Mouse (Mus musculus): ENCODE results near the gene Ssc5d. TPM values are rescaled to one million over a fixed set of nuclear protein-coding genes. Genes with fewer than 3 reads are reported as not detected.

Gene Ssc5d
- polyA plus RNA-seq, 1 experiment from 2014 or later, result 1.9 TPM

Other genes with a start within 250 kb of the Ssc5d start
- 104 and 112 TPM in 2 replicates for gene Hspbp1, start 240.7 kb upstream of the Ssc5d start, polyA plus RNA-seq (2014; fragmentation: Nextera tagmentation; extraction: Ambion mirVana)
- gene Brsk1, start 235.2 kb upstream of the Ssc5d start, polyA plus RNA-seq (2014; fragmentation: Nextera tagmentation; extraction: Ambion mirVana), result 1.7 and 2.5 TPM in 2 replicates
- gene Tmem150b, start 200.5 kb upstream of the Ssc5d start, polyA plus RNA-seq (2014; fragmentation: Nextera tagmentation; extraction: Ambion mirVana), result 0.16 and 0.19 TPM in 2 replicates
- 76.2 and 80.5 TPM in 2 replicates for gene Kmt5c, start 185.7 kb upstream of the Ssc5d start, polyA plus RNA-seq (2014; fragmentation: Nextera tagmentation; extraction: Ambion mirVana)
- gene Cox6b2, start 172.7 kb upstream of the Ssc5d start, polyA plus RNA-seq (2014; fragmentation: Nextera tagmentation; extraction: Ambion mirVana), result 36.9 and 38.4 TPM in 2 replicates
- gene Fam71e2, start 154.5 kb upstream of the Ssc5d start, polyA plus RNA-seq (2014; fragmentation: Nextera tagmentation; extraction: Ambion mirVana), result not detected in 2 replicates
- not detected in 2 replicates for gene Il11, start 142.9 kb upstream of the Ssc5d start, polyA plus RNA-seq (2014; fragmentation: Nextera tagmentation; extraction: Ambion mirVana)
- gene Tmem190, start 142.8 kb upstream of the Ssc5d start, polyA plus RNA-seq (2014; fragmentation: Nextera tagmentation; extraction: Ambion mirVana), result 0.41 TPM in 1 of 2 replicates, not detected in the other
- gene Tmem238, start 136.1 kb upstream of the Ssc5d start, polyA plus RNA-seq (2014; fragmentation: Nextera tagmentation; extraction: Ambion mirVana), result 2.1 and 2.6 TPM in 2 replicates
- 266 and 269 TPM in 2 replicates for gene Rpl28, start 132.9 kb upstream of the Ssc5d start, polyA plus RNA-seq (2014; fragmentation: Nextera tagmentation; extraction: Ambion mirVana)
- gene Ube2s, start 113.2 kb upstream of the Ssc5d start, polyA plus RNA-seq (2014; fragmentation: Nextera tagmentation; extraction: Ambion mirVana), result 527 and 540 TPM in 2 replicates
- gene Shisa7, start 81.1 kb upstream of the Ssc5d start, polyA plus RNA-seq (2014; fragmentation: Nextera tagmentation; extraction: Ambion mirVana), result 0.20 and 0.44 TPM in 2 replicates
- 2.8 and 3.5 TPM in 2 replicates for gene Isoc2b, start 55.5 kb upstream of the Ssc5d start, polyA plus RNA-seq (2014; fragmentation: Nextera tagmentation; extraction: Ambion mirVana)
- 0.63 and 0.84 TPM in 2 replicates for gene Isoc2a, start 48.6 kb upstream of the Ssc5d start, polyA plus RNA-seq (2014; fragmentation: Nextera tagmentation; extraction: Ambion mirVana)
- gene Gm36210, start 19.3 kb upstream of the Ssc5d start, polyA plus RNA-seq (2014; fragmentation: Nextera tagmentation; extraction: Ambion mirVana), result not detected in 2 replicates
- 3.8 and 4.2 TPM in 2 replicates for gene Zfp628, start 10.6 kb upstream of the Ssc5d start, polyA plus RNA-seq (2014; fragmentation: Nextera tagmentation; extraction: Ambion mirVana)
- 1.9 and 2.9 TPM in 2 replicates for gene Nat14, start 3.8 kb upstream of the Ssc5d start, polyA plus RNA-seq (2014; fragmentation: Nextera tagmentation; extraction: Ambion mirVana)
- gene Sbk2, start 38.6 kb downstream of the Ssc5d start, polyA plus RNA-seq (2014; fragmentation: Nextera tagmentation; extraction: Ambion mirVana), result 0.08 and 0.18 TPM in 2 replicates
- gene Sbk3, start 45.4 kb downstream of the Ssc5d start, polyA plus RNA-seq (2014; fragmentation: Nextera tagmentation; extraction: Ambion mirVana), result 0.04 TPM in 1 of 2 replicates, not detected in the other
- gene Zfp579, start 70.4 kb downstream of the Ssc5d start, polyA plus RNA-seq (2014; fragmentation: Nextera tagmentation; extraction: Ambion mirVana), result 33.3 and 39.2 TPM in 2 replicates
- 9.3 and 9.6 TPM in 2 replicates for gene Zfp524, start 88.6 kb downstream of the Ssc5d start, polyA plus RNA-seq (2014; fragmentation: Nextera tagmentation; extraction: Ambion mirVana)
- 51.1 and 52.6 TPM in 2 replicates for gene Fiz1, start 88.9 kb downstream of the Ssc5d start, polyA plus RNA-seq (2014; fragmentation: Nextera tagmentation; extraction: Ambion mirVana)
- 0.45 and 1.4 TPM in 2 replicates for gene Gm44973, start 89.7 kb downstream of the Ssc5d start, polyA plus RNA-seq (2014; fragmentation: Nextera tagmentation; extraction: Ambion mirVana)
- 7.5 and 8.2 TPM in 2 replicates for gene Zfp865, start 94.6 kb downstream of the Ssc5d start, polyA plus RNA-seq (2014; fragmentation: Nextera tagmentation; extraction: Ambion mirVana)
- 12.5 and 14.4 TPM in 2 replicates for gene Ccdc106, start 94.8 kb downstream of the Ssc5d start, polyA plus RNA-seq (2014; fragmentation: Nextera tagmentation; extraction: Ambion mirVana)
- not detected in 2 replicates for gene 4632433K11Rik, start 108.3 kb downstream of the Ssc5d start, polyA plus RNA-seq (2014; fragmentation: Nextera tagmentation; extraction: Ambion mirVana)
- gene Zfp784, start 112.7 kb downstream of the Ssc5d start, polyA plus RNA-seq (2014; fragmentation: Nextera tagmentation; extraction: Ambion mirVana), result 2.7 and 4.1 TPM in 2 replicates
- 31.8 and 32.9 TPM in 2 replicates for gene Zfp580, start 125.8 kb downstream of the Ssc5d start, polyA plus RNA-seq (2014; fragmentation: Nextera tagmentation; extraction: Ambion mirVana)
- 193 and 203 TPM in 2 replicates for gene U2af2, start 136.4 kb downstream of the Ssc5d start, polyA plus RNA-seq (2014; fragmentation: Nextera tagmentation; extraction: Ambion mirVana)
- 60.1 and 62.2 TPM in 2 replicates for gene Epn1, start 154.4 kb downstream of the Ssc5d start, polyA plus RNA-seq (2014; fragmentation: Nextera tagmentation; extraction: Ambion mirVana)
- not detected in 2 replicates for gene Rfpl4, start 191.2 kb downstream of the Ssc5d start, polyA plus RNA-seq (2014; fragmentation: Nextera tagmentation; extraction: Ambion mirVana)
- gene Rasl2-9, start 200.2 kb downstream of the Ssc5d start, polyA plus RNA-seq (2014; fragmentation: Nextera tagmentation; extraction: Ambion mirVana), result 0.29 TPM in 1 of 2 replicates, not detected in the other
- 0.01 TPM in 1 of 2 replicates, not detected in the other for gene Vmn1r55, start 223.9 kb downstream of the Ssc5d start, polyA plus RNA-seq (2014; fragmentation: Nextera tagmentation; extraction: Ambion mirVana)